Mouse (Mus musculus) CH12.LX (cell line): Measurements from ENCODE around the gene Ppp1r9b. TPM values are rescaled to one million over a fixed set of nuclear protein-coding genes. Genes with fewer than 3 reads are reported as not detected.

Source experiments
- DNase-seq: peaks from one replicate; pipeline ENCODE4 v3.0.0-alpha.2; 2013; ENCODE audit errors: extremely low read depth
- H3K27ac ChIP-seq: 2 replicates; pipeline ENCODE4 v1.5.1; 2012; ENCODE audit warnings: low read depth, mild to moderate bottlenecking, control low read depth, moderate library complexity; ENCODE audit not compliant: insufficient read depth
- H3K27me3 ChIP-seq: replicated peaks from 2 replicates; pipeline ENCODE3; 2012; ENCODE audit warnings: inconsistent platforms
- H3K36me3 ChIP-seq, 2 experiments: replicated peaks in 1 of 2; 2 replicates each; pipeline versions ENCODE3 to v1.6.1; 2012; ENCODE audit warnings: inconsistent platforms in 1 of 2, low read length in 1 of 2, mild to moderate bottlenecking in 1 of 2, mixed read lengths in 1 of 2, moderate library complexity in 1 of 2; ENCODE audit not compliant: control insufficient read depth in 1 of 2, insufficient read depth in 1 of 2
- H3K4me1 ChIP-seq, 2 experiments: 2 replicates each; pipeline ENCODE4 v1.6.1; 2012; ENCODE audit warnings: inconsistent platforms in 1 of 2, moderate library complexity in 1 of 2; ENCODE audit not compliant: insufficient read depth in 2 of 2, control insufficient read depth in 1 of 2
- H3K4me2 ChIP-seq: 2 replicates; pipeline ENCODE4 v1.6.1; 2012; ENCODE audit warnings: low read depth, mild to moderate bottlenecking, control low read depth; ENCODE audit not compliant: poor library complexity, insufficient read depth, severe bottlenecking
- H3K4me3 ChIP-seq, 3 experiments: fragments of 150-350 bp in 1 of 3; sonication (generic) in 1 of 3; replicated peaks in 1 of 3; 2 replicates each; pipeline versions ENCODE3 to v1.5.1; 2011 to 2012; ENCODE audit warnings: low read depth in 2 of 3, low read length in 2 of 3, mild to moderate bottlenecking in 2 of 3, moderate library complexity in 2 of 3, control low read depth in 1 of 3, improper control_type of control experiment in 1 of 3, inconsistent platforms in 1 of 3, mixed read lengths in 1 of 3; ENCODE audit not compliant: poor library complexity in 1 of 3
- H3K79me2 ChIP-seq: replicated peaks from 2 replicates; pipeline ENCODE4 v1.6.1; 2012; ENCODE audit warnings: mild to moderate bottlenecking, moderate library complexity; ENCODE audit not compliant: control insufficient read depth, poor library complexity, insufficient read depth, severe bottlenecking; ENCODE audit errors: extremely low read depth
- H3K9ac ChIP-seq: 2 replicates; pipeline ENCODE4 v1.6.1; 2012; ENCODE audit warnings: low read depth, mild to moderate bottlenecking, control low read depth, moderate library complexity; ENCODE audit not compliant: insufficient read depth
- H3K9me3 ChIP-seq: replicated peaks from 2 replicates; pipeline ENCODE3; 2012; ENCODE audit warnings: low read length, inconsistent platforms, mixed read lengths
- BHLHE40 ChIP-seq: IDR thresholded peaks from 2 replicates; pipeline ENCODE4 v1.6.1; 2011; ENCODE audit warnings: mild to moderate bottlenecking, low read depth, low read length, improper control_type of control experiment
- CHD1 ChIP-seq: IDR thresholded peaks from 2 replicates; pipeline ENCODE4 v1.6.1; 2012; ENCODE audit warnings: low read depth, low read length, improper control_type of control experiment, inconsistent platforms
- CHD2 ChIP-seq: IDR thresholded peaks from 2 replicates; pipeline ENCODE4 v1.6.1; 2011; ENCODE audit warnings: low read length, improper control_type of control experiment
- CTCF ChIP-seq, 2 experiments: IDR thresholded peaks in 1 of 2; conservative IDR thresholded peaks in 1 of 2; 2 replicates each; pipeline ENCODE4 v1.5.1; 2011 to 2012; ENCODE audit warnings: low read depth in 2 of 2, low read length in 2 of 2, improper control_type of control experiment in 1 of 2, inconsistent platforms in 1 of 2, mild to moderate bottlenecking in 1 of 2, moderate library complexity in 1 of 2
- ELF1 ChIP-seq: IDR thresholded peaks from 2 replicates; pipeline ENCODE4 v1.6.1; 2014; ENCODE audit warnings: low read depth, mild to moderate bottlenecking, inconsistent platforms, low read length, improper control_type of control experiment
- ETS1 ChIP-seq: conservative IDR thresholded peaks from 2 replicates; pipeline ENCODE4 v1.6.1; 2012; ENCODE audit warnings: low read depth, mild to moderate bottlenecking, inconsistent platforms, low read length, improper control_type of control experiment, moderate library complexity
- GABPA ChIP-seq: IDR thresholded peaks from 2 replicates; pipeline ENCODE4 v1.6.1; 2012; ENCODE audit warnings: low read depth, low read length, improper control_type of control experiment, inconsistent platforms; ENCODE audit not compliant: insufficient replicate concordance
- HCFC1 ChIP-seq: IDR thresholded peaks from 2 replicates; pipeline ENCODE4 v1.6.1; 2012; ENCODE audit warnings: low read depth, mild to moderate bottlenecking, inconsistent platforms, low read length, improper control_type of control experiment
- IRF4 ChIP-seq: IDR thresholded peaks from 2 replicates; pipeline ENCODE4 v1.6.1; 2014; ENCODE audit warnings: low read depth, mild to moderate bottlenecking, inconsistent platforms, low read length, improper control_type of control experiment
- JUND ChIP-seq: conservative IDR thresholded peaks from 2 replicates; pipeline ENCODE4 v1.6.1; 2011; ENCODE audit warnings: low read depth, low read length, improper control_type of control experiment
- KAT2A ChIP-seq: IDR thresholded peaks from 2 replicates; pipeline ENCODE4 v1.6.1; 2012; ENCODE audit warnings: low read length, improper control_type of control experiment, inconsistent platforms; ENCODE audit not compliant: insufficient replicate concordance
- MAFK ChIP-seq: IDR thresholded peaks from 2 replicates; pipeline ENCODE4 v1.6.1; 2011; ENCODE audit warnings: low read length, improper control_type of control experiment; ENCODE audit not compliant: insufficient replicate concordance
- MAX ChIP-seq: IDR thresholded peaks from 2 replicates; pipeline ENCODE4 v1.6.1; 2011; ENCODE audit warnings: low read length, improper control_type of control experiment
- MAZ ChIP-seq: IDR thresholded peaks from 2 replicates; pipeline ENCODE4 v1.6.1; 2012; ENCODE audit warnings: low read depth, mild to moderate bottlenecking, inconsistent platforms, low read length, improper control_type of control experiment, moderate library complexity
- MXI1 ChIP-seq: IDR thresholded peaks from 2 replicates; pipeline ENCODE4 v1.6.1; 2011; ENCODE audit warnings: mild to moderate bottlenecking, low read depth, low read length, improper control_type of control experiment
- MYC ChIP-seq: IDR thresholded peaks from 2 replicates; pipeline ENCODE4 v1.6.1; 2011; ENCODE audit warnings: low read depth, mild to moderate bottlenecking, improper control_type of control experiment, low read length
- NELFE ChIP-seq: IDR thresholded peaks from 2 replicates; pipeline ENCODE4 v1.6.1; 2011; ENCODE audit warnings: low read depth, low read length, improper control_type of control experiment
- NRF1 ChIP-seq: IDR thresholded peaks from 2 replicates; pipeline ENCODE4 v1.6.1; 2014; ENCODE audit warnings: low read depth, mild to moderate bottlenecking, inconsistent platforms, low read length, improper control_type of control experiment, moderate library complexity
- PAX5 ChIP-seq: IDR thresholded peaks from 2 replicates; pipeline ENCODE4 v1.6.1; 2012; ENCODE audit warnings: low read length, inconsistent platforms, mixed read lengths
- POLR2A ChIP-seq: IDR thresholded peaks from 2 replicates; pipeline ENCODE4 v1.6.1; 2011; ENCODE audit warnings: low read depth, mild to moderate bottlenecking, improper control_type of control experiment, low read length
- POLR2AphosphoS2 ChIP-seq: IDR thresholded peaks from 2 replicates; pipeline ENCODE4 v1.6.1; 2011; ENCODE audit warnings: low read depth, low read length, improper control_type of control experiment
- RAD21 ChIP-seq: IDR thresholded peaks from 2 replicates; pipeline ENCODE4 v1.6.1; 2011; ENCODE audit warnings: low read depth, mild to moderate bottlenecking, low read length, improper control_type of control experiment, moderate library complexity
- RCOR1 ChIP-seq: conservative IDR thresholded peaks from 2 replicates; pipeline ENCODE4 v1.6.1; 2012; ENCODE audit warnings: low read depth, mild to moderate bottlenecking, inconsistent platforms, low read length, improper control_type of control experiment
- SIN3A ChIP-seq: IDR thresholded peaks from 2 replicates; pipeline ENCODE4 v1.6.1; 2012; ENCODE audit warnings: low read length, improper control_type of control experiment, inconsistent platforms
- TBP ChIP-seq: conservative IDR thresholded peaks from 2 replicates; pipeline ENCODE4 v1.6.1; 2011; ENCODE audit warnings: low read depth, low read length, improper control_type of control experiment
- UBTF ChIP-seq: IDR thresholded peaks from 2 replicates; pipeline ENCODE4 v1.6.1; 2012; ENCODE audit warnings: low read depth, mild to moderate bottlenecking, inconsistent platforms, low read length, improper control_type of control experiment, moderate library complexity
- USF1 ChIP-seq: IDR thresholded peaks from 2 replicates; pipeline ENCODE4 v1.6.1; 2014; ENCODE audit warnings: low read depth, mild to moderate bottlenecking, inconsistent platforms, low read length, improper control_type of control experiment
- USF2 ChIP-seq: conservative IDR thresholded peaks from 2 replicates; pipeline ENCODE4 v1.6.1; 2011; ENCODE audit warnings: low read depth, low read length, improper control_type of control experiment
- ZC3H11A ChIP-seq: IDR thresholded peaks from 2 replicates; pipeline ENCODE4 v1.6.1; 2012; ENCODE audit warnings: low read depth, mild to moderate bottlenecking, inconsistent platforms, low read length, improper control_type of control experiment
- ZKSCAN1 ChIP-seq: IDR thresholded peaks from 2 replicates; pipeline ENCODE4 v1.6.1; 2012; ENCODE audit warnings: low read depth, inconsistent platforms, low read length, improper control_type of control experiment, borderline replicate concordance
- ZMIZ1 ChIP-seq: IDR thresholded peaks from 2 replicates; pipeline ENCODE4 v1.6.1; 2012; ENCODE audit warnings: low read depth, mild to moderate bottlenecking, inconsistent platforms, low read length, improper control_type of control experiment
- ZNF384 ChIP-seq: IDR thresholded peaks from 2 replicates; pipeline ENCODE4 v1.6.1; 2012; ENCODE audit warnings: low read depth, low read length, improper control_type of control experiment, inconsistent platforms
- dilution Hi-C: fragments of 300-500 bp; cut with MboI; formaldehyde crosslinking; loops from 2 replicates; pipeline ENCODE4 v1.14.3; 2020; ENCODE audit warnings: low sequenced_read_pairs; ENCODE audit not compliant: extremely low pct_unique_long_range_greater_than_20kb, extremely low pct_ligation_motif_present
- in situ Hi-C: fragments of 300-500 bp; cut with MboI; formaldehyde crosslinking; loops from 3 replicates; pipeline ENCODE4 v1.14.3; 2019; ENCODE audit warnings: low sequenced_read_pairs, low pct_ligation_motif_present, low pct_unique_long_range_greater_than_20kb, mixed read lengths
- polyA plus RNA-seq: library from polyadenylated mRNA; unstranded; fragments of >175 nt; gene quantifications from 2 replicates; pipeline ENCODE4 v1.2.1, GENCODE M21; 2012; ENCODE audit warnings: low read depth; ENCODE audit not compliant: insufficient read length
- total RNA-seq, 2 experiments: library from RNA; depleted of rRNA; stranded (reverse); fragments of 300-350 nt in 1 of 2; fragments of >200 nt in 1 of 2; gene quantifications; 2 replicates each; pipeline ENCODE4 v1.2.3; 2012 to 2014

Gene Ppp1r9b
- total and polyA plus RNA-seq, 3 experiments = 7.8 to 21.8 (median 21.2) TPM

- no peak for DNase-seq
- no peaks in the 10 kb centered on the region for H3K36me3 ChIP-seq
- dilution Hi-C loops = no loop called here
- H3K79me2 ChIP-seq = no peaks in the 10 kb centered on the region
- H3K4me2 ChIP-seq = no peak overlapping the region
- peaks cover 76% of the 10 kb centered on the region for H3K27me3 ChIP-seq
- no peak for TF ChIP-seq MAFK
- TF ChIP-seq HCFC1 = no peak
- no peak for TF ChIP-seq JUND
- TF ChIP-seq CHD1 = no peak
- TF ChIP-seq, all 38 proteins: peak for 0
- Histone ChIP-seq H3K4me3 (no peak overlapping the region), H3K27ac (no peak overlapping the region), H3K4me1 (peaks cover 19 to 47% of the 10 kb centered on the region in 2 experiments), H3K9me3 (peaks cover 12% of the 10 kb centered on the region), H3K9ac (no peak overlapping the region)
- in situ Hi-C loops = no loop called here
Observed at GRCm38 (mm10) chr11:95025227-95026012, 34.6 kb downstream of the Ppp1r9b start.

- DNase-seq = peak; percentile 43
- Histone ChIP-seq H3K36me3 (no peaks in the 10 kb centered on the region), H3K4me2 (no peak overlapping the region), H3K4me1 (peaks cover 19 to 47% of the 10 kb centered on the region in 2 experiments), H3K9ac (no peak overlapping the region), H3K79me2 (no peaks in the 10 kb centered on the region), H3K27ac (no peak overlapping the region), H3K4me3 (no peak overlapping the region), H3K9me3 (peaks cover 12% of the 10 kb centered on the region), H3K27me3 (peaks cover 69% of the 10 kb centered on the region)
- in situ Hi-C loops (no loop called here), dilution Hi-C loops (no loop called here)
- TF ChIP-seq USF2 (no peak), ZC3H11A (no peak), NRF1 (no peak), UBTF (no peak), RCOR1 (no peak), CTCF (conservative IDR thresholded peaks at IDR 0.05 in 1 of 2, IDR thresholded peaks at IDR 0.05 in 1 of 2; ENCODE audit: low read depth in 2 of 2, low read length in 2 of 2) (no peak), MYC (no peak), MAX (0 out of 2 replicates have a peak, but pooled peaks have one; percentile 12), ELF1 (no peak), BHLHE40 (peak; percentile 86), GABPA (no peak), PAX5 (no peak), USF1 (no peak), NELFE (no peak), JUND (no peak), MAFK (no peak), KAT2A (0 out of 2 replicates have a peak, but pooled peaks have one; percentile 37), ZMIZ1 (peak; percentile 46; the same call in 1 of the 2 replicates), TBP (no peak), POLR2AphosphoS2 (no peak), ZNF384 (no peak), SIN3A (no peak), CHD1 (no peak), CHD2 (no peak), ETS1 (peak; percentile 82), RAD21 (no peak), MXI1 (no peak), MAZ (no peak), POLR2A (no peak), ZKSCAN1 (no peak), IRF4 (no peak), HCFC1 (no peak)
Observed at GRCm38 (mm10) chr11:95026090-95026542, 35.3 kb downstream of the Ppp1r9b start.
